Mouse (Mus musculus) retina, postnatal 7 days (tissue): ENCODE measurements around the gene Nanos2.

Experiments
- DNase-seq: peaks from one replicate; pipeline ENCODE4 v3.0.0-alpha.2; 2012; ENCODE audit warnings: low read depth, low spot score

The Nanos2 gene

DNA sequence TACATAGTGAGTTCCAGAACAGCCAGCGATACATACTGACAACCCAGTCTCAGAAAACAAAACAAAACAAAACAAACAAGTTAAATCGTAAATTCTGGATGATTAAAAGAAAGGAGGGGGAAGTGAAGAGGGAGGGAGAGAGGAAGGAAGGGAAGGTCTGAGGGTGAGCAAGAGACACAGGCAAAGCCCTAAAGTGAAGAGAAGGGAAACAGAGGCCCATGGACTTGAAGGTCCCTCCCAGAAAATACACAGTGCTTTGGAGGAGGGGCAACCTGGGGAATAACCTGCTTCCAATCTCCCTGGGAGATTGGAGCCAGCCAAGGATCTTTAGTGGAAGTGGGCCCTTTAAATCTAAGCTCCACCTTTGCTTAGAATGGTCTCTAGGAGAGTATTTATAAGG, at the start of gene Nanos2:
Gene Nanos2 (plus strand): TSS at position 301 of the 400 bp plus-strand sequence.
- DNase-seq, result no peak

DNA sequence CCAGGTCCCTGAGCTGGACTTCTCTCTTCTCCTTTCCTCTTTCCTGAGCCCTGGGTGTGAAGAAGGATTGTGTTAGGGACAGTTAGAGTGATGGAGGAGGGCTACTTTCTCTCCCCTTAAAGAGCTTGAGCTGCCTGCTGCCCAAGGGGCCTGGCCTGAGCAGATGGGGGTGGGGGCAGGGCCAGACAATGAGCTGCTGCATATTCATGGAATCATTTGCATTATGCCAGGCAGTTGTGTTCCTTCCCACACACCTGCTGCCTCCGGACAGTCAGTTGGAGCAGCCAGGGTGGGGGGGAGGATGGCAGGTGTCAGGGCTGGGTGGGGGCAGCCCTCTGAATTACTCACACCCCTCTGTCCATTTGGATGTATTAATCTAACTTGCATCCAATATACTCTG, 44.8 kb upstream of the Nanos2 start:
- DNase-seq, result no peak

DNA sequence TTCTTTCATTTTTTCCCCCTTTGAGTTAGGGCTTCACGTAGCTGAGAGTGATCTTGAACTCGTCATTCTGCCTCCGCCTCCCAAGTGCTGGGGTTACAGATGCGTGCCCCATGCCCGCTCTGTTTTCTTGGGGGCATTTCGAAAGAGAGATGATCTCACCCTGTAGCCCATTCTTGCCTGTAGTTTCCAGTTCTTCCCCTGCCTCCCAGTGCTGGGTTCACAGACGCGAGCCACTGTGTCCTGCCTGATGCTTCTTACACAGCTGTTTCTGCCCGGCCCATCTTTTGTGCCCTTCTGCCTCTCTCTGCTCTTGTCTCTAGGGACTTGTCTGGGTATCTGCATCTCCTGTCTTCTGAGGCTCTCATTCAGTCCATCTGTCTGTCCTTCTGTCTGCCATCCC, 44.4 kb upstream of the Nanos2 start:
- no peak for DNase-seq

DNA sequence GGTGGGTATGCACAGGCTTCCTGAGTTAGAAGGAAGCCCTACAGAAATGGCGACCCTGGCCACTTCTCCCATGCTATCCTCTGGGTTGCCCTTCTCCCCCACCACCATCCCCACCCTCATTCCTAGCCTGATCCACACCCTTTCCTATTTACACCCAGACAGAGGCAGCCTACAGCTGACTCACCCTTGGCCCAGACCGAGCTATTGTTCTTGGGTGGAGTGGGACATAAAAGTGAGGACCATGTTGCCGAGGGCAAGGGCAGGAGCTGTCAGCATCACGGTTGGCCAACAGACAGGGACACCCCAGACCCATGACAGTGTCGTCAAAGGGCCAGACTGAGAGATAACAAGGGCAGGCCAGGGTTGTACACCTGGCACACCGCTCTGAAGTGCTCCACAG, 39.0 kb upstream of the Nanos2 start:
- no peak for DNase-seq

DNA sequence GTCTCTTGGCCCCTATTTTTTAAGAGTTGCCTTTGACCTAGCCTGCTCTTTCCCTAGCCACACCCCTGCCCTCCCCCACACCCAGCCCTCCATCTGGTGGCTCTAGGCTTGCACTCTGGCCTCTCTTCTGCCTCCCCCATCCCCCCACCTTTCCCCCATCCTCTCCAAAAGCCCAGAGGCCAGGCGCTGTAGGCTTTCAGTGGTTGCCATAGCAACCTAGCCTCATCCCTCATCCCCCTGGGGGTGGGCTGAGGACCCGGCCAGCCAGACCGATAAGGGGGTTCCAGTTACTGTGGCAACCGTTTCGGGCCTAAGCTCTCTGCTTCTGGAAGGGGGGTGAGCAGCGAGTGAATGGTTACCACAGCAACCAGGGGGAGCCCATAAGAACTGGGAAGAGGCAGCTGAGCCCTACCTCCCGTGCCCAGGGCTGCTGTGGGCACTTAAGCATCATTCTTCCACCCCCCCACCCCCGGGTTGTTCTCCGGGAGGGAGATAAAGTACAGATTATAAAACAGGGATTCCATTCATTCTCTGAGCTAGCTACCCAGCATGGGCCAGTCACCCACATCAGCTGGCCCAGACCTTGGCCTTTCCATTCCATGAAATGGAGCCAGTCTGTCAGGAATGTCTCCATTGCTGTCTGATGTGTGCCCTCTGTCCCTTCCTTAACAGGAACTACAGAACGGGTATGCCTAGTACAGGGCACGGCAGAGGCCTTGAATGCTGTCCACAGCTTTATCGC, 37.2 kb upstream of the Nanos2 start:
- peak; percentile 48 for DNase-seq

DNA sequence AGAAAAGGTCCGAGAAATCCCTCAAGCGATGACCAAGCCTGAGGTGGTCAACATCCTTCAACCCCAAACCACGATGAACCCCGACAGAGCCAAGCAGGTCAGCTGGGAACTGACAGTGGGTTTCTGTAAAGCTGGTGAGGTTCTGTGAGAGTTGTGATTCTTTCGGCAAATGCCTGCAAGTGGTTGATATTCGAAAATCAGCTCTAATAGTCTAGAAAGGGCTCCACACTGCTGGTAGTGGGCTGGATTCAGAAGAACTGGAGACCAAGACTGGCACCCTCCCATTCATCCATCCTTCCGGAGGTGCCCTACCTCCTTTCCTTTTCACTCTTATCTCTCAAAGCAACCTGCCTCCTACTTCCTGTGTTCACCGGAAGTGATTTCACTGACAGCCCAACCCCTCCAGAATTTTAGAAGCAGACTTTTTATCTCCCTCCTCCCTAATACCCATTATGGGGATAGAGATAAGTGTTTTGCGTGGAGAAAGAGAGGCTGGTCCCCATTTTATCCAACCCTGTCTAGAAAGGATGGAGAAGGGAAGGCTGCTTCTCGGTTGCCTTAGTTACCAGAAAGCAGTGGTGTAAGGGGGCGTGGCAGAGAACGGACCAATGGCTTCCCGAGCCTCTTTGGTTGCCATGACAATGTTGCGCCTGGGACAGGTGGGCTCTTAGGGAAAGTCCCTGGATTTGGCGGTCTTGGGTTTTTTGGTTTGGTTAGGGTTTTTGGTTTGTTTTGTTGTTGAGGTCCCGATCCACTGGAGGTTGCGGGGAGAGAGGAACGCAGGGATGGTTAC, 36.5 kb upstream of the Nanos2 start:
- DNase-seq, result no peak

DNA sequence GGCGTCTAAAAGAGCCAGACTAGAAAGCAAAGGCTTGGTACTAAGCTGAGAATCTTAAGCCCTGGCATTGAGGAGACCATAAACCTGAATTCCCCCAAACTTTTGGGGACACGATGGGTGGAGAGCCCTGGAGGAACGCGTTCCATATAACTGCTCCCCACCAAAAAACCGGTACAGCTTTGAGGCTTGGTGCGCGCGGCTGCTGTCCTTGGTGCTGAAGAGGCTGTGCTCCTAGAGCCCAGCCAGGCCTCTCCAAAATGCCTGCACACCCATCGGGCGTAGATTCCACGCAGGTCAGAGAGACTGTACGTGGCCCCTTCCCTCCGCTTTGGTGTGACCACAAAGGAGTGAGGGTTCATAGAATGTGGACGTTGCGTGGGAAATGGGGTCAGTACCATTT, 35.8 kb upstream of the Nanos2 start:
- no peak for DNase-seq

DNA sequence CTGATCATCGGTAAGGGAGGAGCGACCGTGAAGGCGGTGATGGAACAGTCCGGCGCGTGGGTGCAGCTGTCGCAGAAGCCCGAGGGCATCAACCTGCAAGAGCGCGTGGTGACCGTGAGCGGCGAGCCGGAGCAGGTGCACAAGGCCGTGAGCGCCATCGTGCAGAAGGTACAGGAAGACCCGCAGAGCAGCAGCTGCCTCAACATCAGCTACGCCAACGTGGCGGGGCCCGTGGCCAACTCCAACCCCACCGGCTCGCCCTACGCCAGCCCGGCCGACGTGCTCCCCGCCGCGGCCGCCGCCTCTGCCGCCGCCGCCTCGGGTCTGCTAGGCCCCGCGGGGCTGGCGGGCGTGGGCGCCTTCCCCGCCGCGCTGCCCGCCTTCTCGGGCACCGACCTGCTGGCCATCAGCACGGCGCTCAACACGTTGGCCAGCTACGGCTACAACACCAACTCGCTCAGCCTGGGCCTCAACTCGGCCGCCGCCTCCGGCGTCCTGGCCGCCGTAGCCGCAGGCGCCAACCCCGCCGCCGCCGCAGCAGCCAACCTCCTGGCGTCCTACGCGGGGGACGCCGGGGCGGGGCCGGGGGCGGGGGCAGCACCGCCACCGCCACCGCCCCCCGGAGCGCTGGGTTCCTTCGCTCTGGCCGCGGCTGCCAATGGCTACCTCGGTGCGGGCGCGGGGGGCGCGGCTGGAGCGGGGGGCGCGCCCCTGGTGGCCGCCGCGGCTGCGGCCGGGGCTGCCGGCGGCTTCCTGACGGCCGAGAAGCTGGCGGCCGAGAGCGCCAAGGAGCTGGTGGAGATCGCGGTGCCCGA, 29.4 kb upstream of the Nanos2 start:
- no peak for DNase-seq

DNA sequence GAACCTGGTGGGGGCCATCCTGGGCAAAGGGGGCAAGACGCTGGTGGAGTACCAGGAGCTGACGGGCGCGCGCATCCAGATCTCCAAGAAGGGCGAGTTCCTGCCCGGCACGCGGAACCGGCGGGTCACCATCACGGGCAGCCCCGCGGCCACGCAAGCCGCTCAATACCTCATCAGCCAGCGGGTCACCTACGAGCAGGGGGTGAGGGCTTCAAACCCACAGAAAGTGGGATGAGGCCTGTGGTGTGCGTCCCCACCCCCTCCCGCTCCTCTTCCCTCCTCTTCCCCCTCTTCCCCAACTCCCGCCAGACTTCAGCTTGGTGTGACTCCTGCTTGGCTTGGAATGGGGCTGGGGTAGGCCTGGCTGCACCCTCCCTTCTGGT, 28.8 kb upstream of the Nanos2 start:
- DNase-seq, result no peak

DNA sequence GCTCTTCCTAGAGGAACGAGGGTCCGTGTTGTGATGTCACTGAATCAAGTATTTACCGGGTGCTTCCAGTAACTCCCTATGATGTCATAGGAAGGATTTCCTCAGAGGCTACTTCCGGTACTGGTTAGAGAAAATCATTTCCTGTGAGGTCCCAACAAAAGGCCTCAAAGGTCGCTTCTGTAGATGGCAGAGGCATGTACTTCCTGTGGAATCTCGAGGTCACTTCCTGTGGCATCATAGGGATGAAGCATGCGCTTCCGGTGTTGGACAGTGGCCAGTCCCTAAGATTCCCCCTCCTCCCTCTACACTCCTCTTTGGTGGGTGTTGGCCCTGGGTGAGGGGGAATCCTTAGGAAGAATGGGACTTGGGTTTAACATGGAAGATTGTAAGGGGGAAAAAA, 27.8 kb upstream of the Nanos2 start:
- no peak for DNase-seq

DNA sequence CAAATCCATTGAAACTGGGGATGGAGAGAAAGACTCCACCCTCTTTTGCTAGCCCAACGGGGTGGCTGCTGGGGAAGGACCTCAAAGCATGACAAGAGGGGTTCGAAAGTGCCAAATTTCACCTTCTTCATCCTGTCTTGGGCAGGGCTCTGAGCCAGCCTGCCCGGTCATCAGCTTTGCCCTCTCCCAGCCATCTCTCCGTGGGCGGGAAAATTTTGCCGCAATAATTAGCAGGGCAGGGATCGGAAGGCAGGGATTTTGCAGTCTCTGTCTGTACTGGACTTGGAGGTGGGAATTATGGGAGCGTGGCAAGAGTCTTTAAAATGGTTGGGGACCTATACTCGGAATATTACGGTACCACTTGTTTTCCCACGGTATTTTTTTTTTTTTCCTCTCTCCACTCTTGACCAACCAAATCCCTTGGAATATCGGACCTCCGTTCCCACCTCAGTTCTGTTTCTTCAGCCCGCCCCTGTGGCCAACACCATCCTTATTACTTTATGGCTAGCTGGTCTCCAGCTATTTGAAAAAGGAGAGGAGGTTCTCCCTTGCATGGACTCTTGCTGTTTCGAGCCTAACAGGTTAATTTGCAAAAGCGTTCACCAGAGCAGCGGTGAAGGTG, 24.9 kb upstream of the Nanos2 start:
- DNase-seq, result no peak

DNA sequence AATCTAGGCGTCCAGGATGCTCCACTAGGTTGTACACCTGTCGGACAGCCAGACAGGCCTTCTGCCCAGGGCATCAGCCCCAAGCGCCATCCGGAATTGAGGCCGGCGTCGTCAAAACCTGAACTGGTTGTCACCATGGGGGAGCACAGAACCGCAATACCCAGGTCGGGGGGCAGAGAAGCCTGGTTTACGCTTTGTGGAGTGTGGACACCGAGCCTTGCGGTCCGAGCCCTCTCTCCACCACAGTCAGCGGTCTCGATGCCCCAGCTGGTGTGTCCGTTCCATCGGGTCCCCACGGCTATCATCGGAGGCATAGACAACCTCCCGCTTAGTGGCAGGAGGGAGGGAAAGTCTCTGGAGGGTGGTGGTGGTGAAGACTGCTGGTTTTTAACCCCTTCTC, 24.4 kb upstream of the Nanos2 start:
- no peak for DNase-seq

DNA sequence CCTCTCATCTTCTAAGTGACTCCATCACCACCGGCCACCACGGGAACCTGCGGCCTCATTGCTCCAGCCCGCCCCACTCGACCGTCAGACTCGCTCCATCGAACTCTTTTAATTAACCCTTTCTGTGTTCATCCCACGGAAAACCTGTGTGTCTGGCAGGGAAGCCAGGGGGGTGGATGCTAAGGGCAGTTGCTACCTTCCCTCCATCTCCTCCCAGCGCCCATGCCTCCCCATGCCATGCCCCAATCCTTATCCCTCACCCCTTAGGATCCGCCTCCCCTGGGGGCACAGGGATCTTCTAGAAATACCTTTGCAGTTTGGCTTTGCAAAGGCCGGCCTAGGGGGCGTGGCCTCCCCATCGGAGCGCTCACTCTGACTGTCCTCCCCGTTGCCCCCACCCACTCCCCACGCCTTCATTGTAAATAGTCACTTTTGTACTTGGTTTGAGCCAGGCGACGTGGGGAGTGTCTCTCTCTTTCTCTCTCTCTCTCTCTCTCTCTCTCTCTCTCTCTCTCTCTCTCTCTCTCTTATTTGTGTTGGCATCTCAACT, 23.8 kb upstream of the Nanos2 start:
- DNase-seq, result no peak

DNA sequence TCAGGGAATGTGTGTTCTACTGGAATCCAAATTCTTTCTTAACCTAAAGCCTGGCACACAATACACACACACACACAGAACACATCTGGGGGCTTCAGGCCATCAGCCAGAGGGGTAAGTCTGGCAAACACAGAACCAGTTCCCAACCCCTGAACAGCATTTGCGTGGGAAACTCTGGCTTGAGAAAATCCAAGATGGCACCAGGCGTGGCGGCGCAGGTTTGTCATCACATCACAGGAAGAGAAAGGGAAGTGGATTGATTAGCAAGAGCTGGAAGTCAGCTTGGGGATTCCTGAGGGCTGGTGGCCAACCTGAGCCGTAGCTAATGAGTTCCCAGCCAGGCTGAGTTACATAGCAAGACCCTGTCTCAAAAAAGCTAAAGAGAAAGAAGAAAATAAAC, 21.9 kb upstream of the Nanos2 start:
- DNase-seq, result no peak

DNA sequence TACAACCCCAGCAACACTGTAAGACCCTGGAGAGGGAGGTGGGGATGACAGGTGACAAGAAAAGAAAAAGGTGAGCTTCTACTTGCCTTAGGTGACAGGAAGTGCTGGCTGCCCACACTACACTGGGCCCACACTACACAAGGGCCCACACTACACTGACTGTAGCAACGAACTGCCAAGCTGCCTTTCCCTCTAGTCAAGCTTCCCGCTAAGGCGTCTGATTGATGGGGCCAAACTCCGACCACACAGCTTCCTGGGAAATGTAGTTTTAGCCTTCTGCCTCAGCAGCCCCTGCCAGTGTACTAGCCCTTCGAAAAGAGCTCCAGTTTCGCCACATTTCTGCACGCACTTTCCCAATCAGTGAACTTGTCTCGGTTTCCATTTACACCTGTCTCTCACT, 19.6 kb upstream of the Nanos2 start:
- no peak for DNase-seq

DNA sequence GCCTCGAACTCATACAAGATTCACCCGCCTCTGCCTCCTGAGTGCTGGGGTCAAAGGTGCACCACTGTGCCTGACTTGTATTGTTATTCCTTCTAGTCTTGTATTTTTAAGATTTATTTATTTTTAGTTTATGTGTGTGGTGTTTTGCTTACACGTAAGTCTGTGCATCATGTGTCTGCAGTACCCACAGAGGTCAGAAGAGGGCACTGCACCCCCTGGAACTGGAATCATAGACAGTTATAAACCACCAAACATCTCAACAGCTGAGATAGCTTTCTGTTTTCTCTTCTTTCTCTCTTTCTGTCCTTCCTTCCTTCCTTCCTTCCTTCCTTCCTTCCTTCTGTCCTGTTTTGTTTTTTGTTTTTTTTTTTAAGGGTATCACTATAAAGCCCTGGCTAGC, 16.2 kb upstream of the Nanos2 start:
- no peak for DNase-seq

DNA sequence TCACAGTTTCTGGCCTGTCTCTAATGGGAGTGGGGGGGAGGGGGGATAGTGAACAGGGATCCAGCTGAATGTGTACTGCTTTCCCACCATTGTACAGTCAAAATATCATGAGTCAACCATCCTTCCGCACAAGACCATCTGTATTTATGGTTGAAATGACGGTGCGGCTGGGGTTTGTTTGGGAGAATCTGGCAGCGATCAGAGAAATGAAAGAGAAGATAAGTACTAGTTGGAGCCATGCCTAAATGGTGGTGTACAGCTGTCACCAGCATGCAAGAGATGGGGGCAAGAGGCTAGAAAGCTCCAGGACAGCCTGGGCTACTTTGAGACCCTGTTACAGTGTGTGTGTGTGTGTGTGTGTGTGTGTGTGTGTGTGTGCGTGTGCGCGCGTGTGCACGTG, 8.8 kb upstream of the Nanos2 start:
- no peak for DNase-seq

DNA sequence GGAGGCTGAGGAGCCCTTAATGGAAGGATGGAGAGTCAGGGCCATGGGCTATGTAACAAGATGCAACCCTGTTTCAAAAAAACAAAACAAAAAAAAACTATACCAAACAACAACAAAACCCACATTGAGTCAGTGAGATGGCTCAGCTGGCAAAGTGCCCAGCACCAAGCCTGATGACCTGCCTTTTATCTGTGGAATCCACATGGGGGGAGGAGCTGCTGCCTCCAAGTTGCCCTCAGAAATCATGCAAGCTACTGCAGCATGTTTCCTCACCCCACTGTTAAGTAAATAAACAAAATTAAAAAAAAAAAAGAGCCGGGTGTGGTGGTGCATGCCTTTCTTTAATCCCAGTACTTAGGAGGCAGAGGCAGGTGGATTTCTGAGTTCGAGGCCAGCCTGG, 697 bp upstream of the Nanos2 start:
- no peak for DNase-seq

DNA sequence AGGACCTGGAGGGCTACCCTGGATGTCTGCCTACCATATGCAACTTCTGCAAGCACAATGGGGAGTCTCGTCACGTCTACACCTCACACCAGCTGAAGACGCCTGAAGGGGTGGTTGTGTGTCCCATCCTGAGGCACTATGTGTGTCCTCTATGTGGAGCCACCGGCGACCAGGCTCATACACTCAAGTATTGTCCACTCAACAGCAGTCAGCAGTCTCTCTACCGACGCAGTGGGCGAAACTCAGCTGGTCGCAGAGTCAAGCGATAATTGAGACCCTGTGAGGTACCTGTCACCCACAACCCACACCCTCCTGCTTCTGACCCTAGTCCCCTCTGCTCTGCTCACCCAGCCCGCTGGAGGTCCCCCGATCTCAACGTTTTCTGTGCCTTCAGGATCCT, 547 bp downstream of the Nanos2 start:
- no peak for DNase-seq

DNA sequence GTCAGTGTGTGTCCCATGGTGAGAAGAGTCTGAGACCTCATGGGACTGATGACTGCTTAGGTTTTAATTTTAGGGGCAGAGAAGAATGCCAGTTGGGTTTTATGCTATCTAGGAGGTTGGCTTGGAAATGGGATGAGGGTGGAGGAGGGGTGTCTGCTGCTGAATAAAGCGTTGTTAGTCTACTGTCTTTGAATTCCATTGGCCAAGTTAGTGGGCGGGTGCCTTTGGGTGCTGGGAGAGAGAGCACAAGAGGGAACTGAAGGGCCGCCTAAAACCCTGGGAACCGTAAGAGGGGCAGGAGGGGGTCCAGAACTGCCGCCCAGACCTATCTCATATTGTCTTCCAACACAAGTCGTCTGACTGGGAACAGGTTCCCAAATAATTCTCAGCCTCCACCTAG, 1.6 kb downstream of the Nanos2 start:
- DNase-seq, result no peak

DNA sequence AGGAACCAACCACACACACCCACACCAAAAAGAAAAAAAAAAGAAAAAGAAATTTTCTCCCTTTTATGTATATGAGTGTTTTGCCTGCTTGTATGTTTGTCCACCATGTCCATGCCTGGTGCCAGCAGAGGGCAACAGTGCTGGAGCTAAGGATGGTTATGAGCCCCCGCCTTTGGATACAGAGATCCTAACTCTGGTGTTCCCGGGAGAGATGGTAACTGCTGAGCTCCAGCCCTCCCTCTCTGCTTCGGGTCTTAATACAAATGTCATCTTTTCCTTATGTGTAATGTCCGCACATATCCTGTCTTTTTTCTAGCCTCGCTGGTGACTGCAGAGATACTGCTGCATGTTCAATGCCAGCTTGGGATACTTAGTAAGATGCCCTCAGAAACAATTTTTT, 2.8 kb downstream of the Nanos2 start:
- DNase-seq, result no peak
